Mouse (Mus musculus) small intestine, adult 2 months (tissue): Measurements from ENCODE around the gene Wdr5b.

ENCODE experiments used
- CTCF ChIP-seq: fragments of 200-500 bp; IDR thresholded peaks from 2 replicates; pipeline ENCODE4 v1.5.1; 2012; ENCODE audit warnings: low read depth, mild to moderate bottlenecking, control low read depth, inconsistent platforms, low read length, moderate library complexity, mixed read lengths; ENCODE audit not compliant: insufficient replicate concordance, insufficient read length; ENCODE audit errors: extremely low read depth
- POLR2A ChIP-seq: fragments of 200-500 bp; IDR thresholded peaks from 2 replicates; pipeline ENCODE4 v1.6.1; 2012; ENCODE audit warnings: low read depth, mild to moderate bottlenecking, control low read depth, inconsistent platforms, low read length, moderate library complexity

- no peak for TF ChIP-seq CTCF
- no peak for TF ChIP-seq POLR2A
These were observed 633 bp downstream of the Wdr5b start for GRCm38 (mm10) chr16:36041625-36042020.
